Mouse (Mus musculus): ENCODE data around the gene Lgals2. TPM values are rescaled to one million over a fixed set of nuclear protein-coding genes. Genes with fewer than 3 reads are reported as not detected.
"Not testable (repeated sequence)": the region's sequence is repeated elsewhere in the genome, so short reads cannot be mapped to it uniquely, and the experiment has no call there.

The Lgals2 gene
- polyA plus RNA-seq, 1 experiment from 2014 or later, result 30.0 TPM

- H3K4me1 ChIP-seq (ENCODE audit: control insufficient read depth, insufficient read depth, low read length), result no peaks in the 10 kb centered on the region
- no peak overlapping the region for H3K4me3 ChIP-seq (ENCODE audit: low read depth, low read length)
Observed at GRCm38 (mm10) chr15:78857009-78857408, 1.7 kb upstream of the Lgals2 start.

DNA sequence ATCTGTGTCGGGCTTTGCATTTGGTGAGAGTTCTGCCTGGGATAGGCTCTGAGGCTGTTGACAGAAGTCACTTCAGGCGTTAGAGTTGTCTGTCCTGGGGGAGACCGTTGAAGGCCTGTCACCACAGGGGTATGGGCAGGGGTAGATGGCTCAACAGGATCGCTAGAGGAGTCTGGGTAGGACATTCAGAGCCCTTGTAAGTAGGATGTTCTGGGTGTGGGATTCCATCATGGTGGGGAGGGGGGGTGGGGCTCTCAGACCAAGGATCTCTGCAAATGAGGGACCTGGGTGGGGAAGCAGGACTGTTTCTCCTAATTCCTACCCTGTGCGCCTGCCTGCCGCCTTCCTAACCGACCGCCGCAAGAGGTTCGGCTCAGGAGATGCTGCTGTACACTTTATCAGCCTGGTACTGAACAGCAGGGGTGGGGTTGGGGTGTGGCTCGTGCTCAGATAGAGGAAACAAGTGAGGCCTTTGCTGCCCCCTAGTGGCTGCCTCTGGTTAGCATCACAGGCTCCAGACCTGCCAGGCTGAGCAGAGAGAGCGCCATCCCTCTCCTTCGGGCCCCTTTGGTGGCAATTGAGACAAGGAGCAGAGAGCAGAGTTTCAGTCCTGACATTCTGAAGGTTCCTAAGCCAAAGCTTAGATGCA, 3.7 kb downstream of the Lgals2 start:
- H3K4me3 ChIP-seq (ENCODE audit: low read depth, low read length), result no peak overlapping the region
- no peak overlapping the region for H3K9ac ChIP-seq (replicated peaks; ENCODE audit: low read depth, low read length)
- 12% methylated on average over 13 of the region's 13 CpGs for WGBS
- H3K4me1 ChIP-seq (ENCODE audit: control insufficient read depth, insufficient read depth, low read length), result peaks cover 14% of the 10 kb centered on the region
- H3K4me2 ChIP-seq (replicated peaks; ENCODE audit: low read depth, low read length), result peak overlapping the region; percentile 16; the same call in 1 of the 2 replicates
- H3K27ac ChIP-seq (ENCODE audit: low read length), result peak overlapping the region; percentile 72
- H3K36me3 ChIP-seq (ENCODE audit: control insufficient read depth, insufficient read depth, low read length), result peaks cover 27% of the 10 kb centered on the region; the same call in 1 of the 2 replicates
- H3K27me3 ChIP-seq (ENCODE audit: control insufficient read depth, insufficient read depth, low read length), result no peaks in the 10 kb centered on the region
- ATAC-seq (ENCODE audit: insufficient number of reproducible peaks, insufficient read depth, low FRiP score, low read depth), result peak; percentile 71
- no peaks in the 10 kb centered on the region for H3K9me3 ChIP-seq (ENCODE audit: control insufficient read depth, low read depth, low read length)

More at GRCm38 (mm10) chr15:78857009-78857408, 1.7 kb upstream of the Lgals2 start:
- H3K4me2 ChIP-seq (replicated peaks; ENCODE audit: low read depth, low read length), result no peak overlapping the region
- no peak overlapping the region for H3K27ac ChIP-seq (ENCODE audit: low read length)
- ATAC-seq (ENCODE audit: insufficient number of reproducible peaks, insufficient read depth, low FRiP score, low read depth), result 0 out of 2 replicates have a peak, but pooled peaks have one; percentile 14
- no peaks in the 10 kb centered on the region for H3K36me3 ChIP-seq (ENCODE audit: control insufficient read depth, insufficient read depth, low read length)
- H3K27me3 ChIP-seq (ENCODE audit: control insufficient read depth, insufficient read depth, low read length), result no peaks in the 10 kb centered on the region
- H3K9ac ChIP-seq (replicated peaks; ENCODE audit: low read depth, low read length), result no peak overlapping the region
- WGBS, result 71% methylated on average over 7 of the region's 7 CpGs
- no peaks in the 10 kb centered on the region for H3K9me3 ChIP-seq (ENCODE audit: control insufficient read depth, low read depth, low read length)

- no peak overlapping the region for H3K9ac ChIP-seq (replicated peaks; ENCODE audit: low read depth, low read length)
- peak overlapping the region; percentile 72 for H3K27ac ChIP-seq (ENCODE audit: low read length)
- H3K4me3 ChIP-seq (ENCODE audit: low read depth, low read length), result no peak overlapping the region
- H3K4me2 ChIP-seq (replicated peaks; ENCODE audit: low read depth, low read length), result no peak overlapping the region
- ATAC-seq (ENCODE audit: insufficient number of reproducible peaks, insufficient read depth, low FRiP score, low read depth), result no peak
- no peaks in the 10 kb centered on the region for H3K9me3 ChIP-seq (ENCODE audit: control insufficient read depth, low read depth, low read length)
- 60% methylated on average over 6 of the region's 6 CpGs for WGBS
- H3K36me3 ChIP-seq (ENCODE audit: control insufficient read depth, insufficient read depth, low read length), result peaks cover 27% of the 10 kb centered on the region; the same call in 1 of the 2 replicates
- peaks cover 20% of the 10 kb centered on the region for H3K4me1 ChIP-seq (ENCODE audit: control insufficient read depth, insufficient read depth, low read length)
- H3K27me3 ChIP-seq (ENCODE audit: control insufficient read depth, insufficient read depth, low read length), result no peaks in the 10 kb centered on the region
Observed at GRCm38 (mm10) chr15:78850944-78851343, 4.4 kb downstream of the Lgals2 start.

- peaks cover 26% of the 10 kb centered on the region for H3K4me1 ChIP-seq (ENCODE audit: control insufficient read depth, insufficient read depth, low read length)
- peak overlapping the region; percentile 72 for H3K27ac ChIP-seq (ENCODE audit: low read length)
- H3K9ac ChIP-seq (replicated peaks; ENCODE audit: low read depth, low read length), result no peak overlapping the region
- H3K4me2 ChIP-seq (replicated peaks; ENCODE audit: low read depth, low read length), result no peak overlapping the region
- no peaks in the 10 kb centered on the region for H3K27me3 ChIP-seq (ENCODE audit: control insufficient read depth, insufficient read depth, low read length)
- H3K36me3 ChIP-seq (ENCODE audit: control insufficient read depth, insufficient read depth, low read length), result peaks cover 27% of the 10 kb centered on the region; the same call in 1 of the 2 replicates
- peak; percentile 71 for ATAC-seq (ENCODE audit: insufficient number of reproducible peaks, insufficient read depth, low FRiP score, low read depth)
- no peak overlapping the region for H3K4me3 ChIP-seq (ENCODE audit: low read depth, low read length)
- 49% methylated on average over 15 of the region's 15 CpGs for WGBS
- no peaks in the 10 kb centered on the region for H3K9me3 ChIP-seq (ENCODE audit: control insufficient read depth, low read depth, low read length)
Observed at GRCm38 (mm10) chr15:78850059-78850824, 5.1 kb downstream of the Lgals2 start.

- no peak overlapping the region for H3K4me2 ChIP-seq (replicated peaks; ENCODE audit: low read depth, low read length)
- 73% methylated on average over 12 of the region's 12 CpGs for WGBS
- H3K9ac ChIP-seq (replicated peaks; ENCODE audit: low read depth, low read length), result no peak overlapping the region
- H3K4me3 ChIP-seq (ENCODE audit: low read depth, low read length), result no peak overlapping the region
- H3K9me3 ChIP-seq (ENCODE audit: control insufficient read depth, low read depth, low read length), result no peaks in the 10 kb centered on the region
- no peak for ATAC-seq (ENCODE audit: insufficient number of reproducible peaks, insufficient read depth, low FRiP score, low read depth)
- H3K4me1 ChIP-seq (ENCODE audit: control insufficient read depth, insufficient read depth, low read length), result peaks cover 32% of the 10 kb centered on the region
- H3K27ac ChIP-seq (ENCODE audit: low read length), result peak overlapping the region; percentile 72
- peaks cover 27% of the 10 kb centered on the region; the same call in 1 of the 2 replicates for H3K36me3 ChIP-seq (ENCODE audit: control insufficient read depth, insufficient read depth, low read length)
- no peaks in the 10 kb centered on the region for H3K27me3 ChIP-seq (ENCODE audit: control insufficient read depth, insufficient read depth, low read length)
Observed at GRCm38 (mm10) chr15:78849485-78849884, 5.8 kb downstream of the Lgals2 start.

DNA sequence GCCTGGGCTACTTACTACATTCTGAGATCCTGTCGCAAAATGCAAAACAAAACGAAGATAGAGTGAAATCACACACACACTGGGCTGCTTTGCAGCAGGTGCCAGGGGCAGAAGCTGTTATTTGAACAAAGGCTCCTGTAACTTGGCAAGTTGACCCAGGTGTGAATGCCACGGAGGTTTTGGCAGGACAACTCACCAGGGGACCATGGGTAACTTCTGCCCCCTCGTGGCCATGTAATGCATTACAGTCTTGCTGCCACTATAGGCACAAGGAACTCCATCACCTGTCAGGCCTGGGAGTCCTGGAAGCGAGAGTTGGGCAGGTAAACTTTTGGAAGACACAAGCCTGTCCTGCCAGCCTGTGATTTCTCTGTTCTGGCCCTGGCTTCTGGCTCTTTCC, 6.9 kb downstream of the Lgals2 start:
- Histone ChIP-seq H3K27ac (ENCODE audit: low read length) (peak overlapping the region; percentile 72; the same call in 1 of the 2 replicates), H3K27me3 (ENCODE audit: control insufficient read depth, insufficient read depth, low read length) (no peaks in the 10 kb centered on the region), H3K4me3 (ENCODE audit: low read depth, low read length) (no peak overlapping the region), H3K4me2 (replicated peaks; ENCODE audit: low read depth, low read length) (no peak overlapping the region), H3K36me3 (ENCODE audit: control insufficient read depth, insufficient read depth, low read length) (peaks cover 27% of the 10 kb centered on the region; the same call in 1 of the 2 replicates), H3K4me1 (ENCODE audit: control insufficient read depth, insufficient read depth, low read length) (peaks cover 35% of the 10 kb centered on the region), H3K9ac (replicated peaks; ENCODE audit: low read depth, low read length) (no peak overlapping the region), H3K9me3 (ENCODE audit: control insufficient read depth, low read depth, low read length) (no peaks in the 10 kb centered on the region)
- ATAC-seq (ENCODE audit: insufficient number of reproducible peaks, insufficient read depth, low FRiP score, low read depth), result no peak
- 25% methylated on average over 5 of the region's 5 CpGs for WGBS

DNA sequence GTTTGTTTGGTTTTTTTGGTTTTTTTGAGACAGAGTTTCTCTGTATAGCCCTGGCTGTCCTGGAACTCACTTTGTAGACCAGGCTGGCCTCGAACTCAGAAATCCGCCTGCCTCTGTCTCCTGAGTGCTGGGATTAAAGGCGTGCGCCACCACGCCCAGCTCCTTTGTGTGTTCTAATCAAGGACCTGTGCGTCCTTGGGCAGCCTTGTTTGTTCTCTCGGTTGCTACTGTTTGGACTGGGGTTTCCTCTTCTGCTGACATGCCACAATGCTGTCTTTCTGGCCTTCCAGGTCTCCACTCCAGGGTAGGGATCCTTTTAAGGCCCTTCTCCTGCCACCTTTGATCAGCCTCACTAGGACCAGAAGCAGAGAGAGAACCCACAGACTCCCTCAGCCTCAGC, 8.5 kb downstream of the Lgals2 start:
- H3K27ac ChIP-seq (ENCODE audit: low read length), result peak overlapping the region; percentile 39; the same call in 1 of the 2 replicates

GRCm38 (mm10) chr15:78846352-78846751, 9.0 kb downstream of the Lgals2 start:
- H3K4me2 ChIP-seq (replicated peaks; ENCODE audit: low read depth, low read length), result no peak overlapping the region
- ATAC-seq (ENCODE audit: insufficient number of reproducible peaks, insufficient read depth, low FRiP score, low read depth), result no peak
- peak overlapping the region; percentile 91; the same call in 1 of the 2 replicates for H3K27ac ChIP-seq (ENCODE audit: low read length)
- no peak overlapping the region for H3K4me3 ChIP-seq (ENCODE audit: low read depth, low read length)
- peaks cover 37% of the 10 kb centered on the region for H3K4me1 ChIP-seq (ENCODE audit: control insufficient read depth, insufficient read depth, low read length)
- no peak overlapping the region for H3K9ac ChIP-seq (replicated peaks; ENCODE audit: low read depth, low read length)
- peaks cover 27% of the 10 kb centered on the region; the same call in 1 of the 2 replicates for H3K36me3 ChIP-seq (ENCODE audit: control insufficient read depth, insufficient read depth, low read length)
- 76% methylated on average over 8 of the region's 8 CpGs for WGBS
- no peaks in the 10 kb centered on the region for H3K9me3 ChIP-seq (ENCODE audit: control insufficient read depth, low read depth, low read length)
- H3K27me3 ChIP-seq (ENCODE audit: control insufficient read depth, insufficient read depth, low read length), result no peaks in the 10 kb centered on the region

More for the DNA sequence above, 8.5 kb downstream of the Lgals2 start:
- H3K9ac ChIP-seq (replicated peaks; ENCODE audit: low read depth, low read length); H3K4me2 ChIP-seq (replicated peaks; ENCODE audit: low read depth, low read length); ATAC-seq (ENCODE audit: insufficient number of reproducible peaks, insufficient read depth, low FRiP score, low read depth); H3K27me3 ChIP-seq (ENCODE audit: control insufficient read depth, insufficient read depth, low read length); H3K4me3 ChIP-seq (ENCODE audit: low read depth, low read length); H3K9me3 ChIP-seq (ENCODE audit: control insufficient read depth, low read depth, low read length): not testable (repeated sequence)
- H3K4me1 ChIP-seq (ENCODE audit: control insufficient read depth, insufficient read depth, low read length), result peaks cover 36% of the 10 kb centered on the region
- WGBS, result 73% methylated on average over 7 of the region's 7 CpGs
- peaks cover 27% of the 10 kb centered on the region; the same call in 1 of the 2 replicates for H3K36me3 ChIP-seq (ENCODE audit: control insufficient read depth, insufficient read depth, low read length)
